In the genomic region with DNA sequence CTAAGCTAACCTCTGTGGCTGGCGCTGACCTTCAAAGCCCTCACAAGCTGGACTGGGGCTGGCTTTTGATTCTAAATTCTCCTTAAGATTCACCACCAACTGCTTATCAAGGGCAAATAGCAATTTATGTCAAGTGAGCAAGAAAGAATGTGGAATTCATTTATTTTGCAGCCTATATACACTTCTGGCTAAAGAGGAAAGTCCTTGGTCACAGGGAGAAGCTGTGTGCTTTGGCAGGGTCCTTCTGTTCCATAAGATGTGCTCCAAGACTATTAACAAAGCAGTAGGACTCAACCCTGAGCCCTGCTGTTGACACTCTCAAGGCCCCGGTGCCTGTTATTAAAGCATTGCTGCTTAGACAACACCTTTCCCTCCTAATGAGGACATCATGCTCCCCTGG, we compare ENCODE assay signal across 14 mouse cellular contexts. TPM values are rescaled to one million over a fixed set of nuclear protein-coding genes. Genes with fewer than 3 reads are reported as not detected.
"Had no signal": no experiment of that assay in that cellular context is flagged by ENCODE, and none has a peak within 500 bp of the region (broad histone marks: within the 10 kb centered on the region; RNA-seq: fewer than 3 reads in every experiment).

No protein-coding gene starts in this region.

- H3K4me1 ChIP-seq: limb, embryonic 10.5 days; liver, embryonic 15.5 days; midbrain, embryonic 10.5 days had no signal

- DNase-seq: midbrain, embryonic 14.5 days; right cerebral cortex, adult 18-20 months; right cerebral cortex, postnatal 25 days; thymus, adult 18-20 months; thymus, postnatal 14 days had no signal

- H3K36me3 ChIP-seq: intestine, embryonic 15.5 days; limb, embryonic 10.5 days; liver, embryonic 15.5 days; midbrain, embryonic 10.5 days; neural tube, embryonic 15.5 days had no signal

- H3K27me3 ChIP-seq: intestine, embryonic 15.5 days; neural tube, embryonic 15.5 days had no signal

- H3K27ac ChIP-seq: intestine, embryonic 15.5 days; left cerebral cortex, adult 2 months; limb, embryonic 10.5 days; liver, embryonic 15.5 days; midbrain, embryonic 10.5 days; neural tube, embryonic 15.5 days had no signal

- H3K9ac ChIP-seq: intestine, embryonic 15.5 days; liver, embryonic 15.5 days; neural tube, embryonic 15.5 days had no signal

- H3K4me2 ChIP-seq: intestine, embryonic 15.5 days; liver, embryonic 11.5 days; liver, embryonic 15.5 days; neural tube, embryonic 15.5 days had no signal

- H3K9me3 ChIP-seq: intestine, embryonic 15.5 days; limb, embryonic 10.5 days; liver, embryonic 15.5 days; midbrain, embryonic 10.5 days; neural tube, embryonic 15.5 days had no signal

- H3K4me3 ChIP-seq: intestine, embryonic 15.5 days; left cerebral cortex, adult 2 months; limb, embryonic 10.5 days; liver, embryonic 15.5 days; midbrain, embryonic 10.5 days; myocyte; neural tube, embryonic 15.5 days had no signal

- ATAC-seq: intestine, embryonic 15.5 days had no signal

RNA-seq across cellular contexts. Expression of gene Galnt18, which starts 7.4 kb away (rescaled TPM):
- total RNA-seq: megakaryocyte, adult 5-6 weeks had no signal
